Mouse (Mus musculus): Measurements from ENCODE around the gene Ttc41. TPM values are rescaled to one million over a fixed set of nuclear protein-coding genes. Genes with fewer than 3 reads are reported as not detected.

The Ttc41 gene
- polyA plus RNA-seq, 1 experiment from 2014 or later, result 3.7 TPM

Small RNAs within 50 kb of the gene (microRNA-seq; reads per million reads assigned to microRNA genes)
- gene Gm25745, result 0.68 reads per million

Other genes starting within 250 kb of the Ttc41 start
- gene Syn3, start 206.9 kb upstream of the Ttc41 start, polyA plus RNA-seq (2014; fragmentation: Nextera tagmentation; extraction: Ambion mirVana), result 3.7 and 4.6 TPM in 2 replicates
- 459 and 488 TPM in 2 replicates for gene Hsp90b1, start 302 bp upstream of the Ttc41 start, polyA plus RNA-seq (2014; fragmentation: Nextera tagmentation; extraction: Ambion mirVana)
- not detected in 2 replicates for gene Gm49358, start 58.2 kb downstream of the Ttc41 start, polyA plus RNA-seq (2014; fragmentation: Nextera tagmentation; extraction: Ambion mirVana)
- 1.9 and 2.2 TPM in 2 replicates for gene Nt5dc3, start 73.2 kb downstream of the Ttc41 start, polyA plus RNA-seq (2014; fragmentation: Nextera tagmentation; extraction: Ambion mirVana)

All from intestine, embryonic 14.5 days (tissue).